Mouse (Mus musculus): ENCODE results near the gene Lhx2. TPM values are rescaled to one million over a fixed set of nuclear protein-coding genes. Genes with fewer than 3 reads are reported as not detected.

Gene Lhx2
- total RNA-seq, 2 experiments from 2014 or later = 76.7 to 79.0 TPM

DNA sequence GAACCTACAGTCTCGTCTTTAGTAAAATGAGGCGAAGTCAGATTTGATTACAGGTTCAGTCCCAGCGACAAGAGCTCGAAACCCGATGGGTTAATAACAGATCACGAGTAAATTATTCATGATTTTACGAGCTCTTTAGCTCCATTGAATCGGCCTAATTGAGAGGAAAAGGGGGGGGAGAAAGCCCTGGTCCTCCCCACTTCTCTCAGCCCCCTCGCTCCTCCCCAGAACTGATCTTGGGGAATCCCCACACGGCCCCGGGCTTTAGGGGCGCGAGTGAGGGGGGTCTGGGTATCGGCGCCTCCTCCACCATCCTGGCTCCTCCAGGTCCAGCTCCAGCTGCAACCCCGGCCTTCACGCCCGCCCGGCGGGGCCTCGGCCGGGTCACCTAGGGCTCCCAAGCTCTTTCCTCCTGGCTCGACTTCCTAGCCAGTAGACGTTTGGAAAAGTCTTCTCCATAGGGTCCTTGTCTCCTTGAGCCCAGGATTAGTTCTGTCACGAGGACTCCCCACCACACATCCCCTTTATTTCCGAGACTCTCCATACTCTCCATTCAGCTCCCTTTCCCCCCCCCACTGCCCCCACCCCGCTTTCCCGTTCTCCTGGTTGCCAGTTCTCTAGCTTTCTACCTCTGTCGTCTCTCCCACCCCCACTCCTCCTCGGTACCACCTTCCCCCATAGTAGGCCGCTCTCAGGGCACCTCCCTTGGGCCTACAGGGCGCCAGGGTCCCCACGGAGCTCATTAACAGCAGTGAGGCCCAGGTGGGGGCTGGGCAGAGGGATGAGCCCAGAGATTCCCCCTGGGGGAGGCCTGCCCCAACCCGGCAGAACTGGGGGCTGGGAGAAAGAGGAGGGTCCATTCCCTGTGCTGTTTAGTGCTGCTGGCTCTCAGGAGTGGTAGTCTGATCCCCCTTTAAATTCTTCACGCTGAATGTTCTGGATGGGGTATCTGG lies 18.5 kb downstream of the Lhx2 start:
- intact Hi-C loops (cut with DNase I) = no loop called here
- no peak for DNase-seq (ENCODE audit: low spot score in 2 of 2)

DNA sequence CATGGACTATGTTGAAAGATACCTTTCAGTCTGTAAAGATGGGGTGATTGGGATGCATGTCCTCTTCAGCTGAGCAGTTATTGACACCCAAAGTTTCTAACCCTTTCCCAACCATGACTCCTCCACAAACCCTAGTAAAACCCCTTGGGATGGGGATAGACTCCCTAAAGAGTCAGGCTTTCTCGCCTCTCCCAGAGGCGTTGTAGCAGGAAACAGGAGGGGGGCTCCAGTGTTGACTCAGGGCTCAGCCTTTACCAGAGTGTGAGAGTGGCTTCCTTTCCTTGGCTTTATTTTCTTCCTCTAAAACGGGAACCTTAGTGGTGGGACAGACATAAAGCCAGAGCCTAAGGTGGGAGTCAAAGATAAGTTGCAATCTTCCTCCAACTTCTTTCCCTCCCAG lies 19.5 kb downstream of the Lhx2 start:
- intact Hi-C loops (cut with DNase I) = no loop called here
- DNase-seq (ENCODE audit: low spot score in 2 of 2) = no peak

DNA sequence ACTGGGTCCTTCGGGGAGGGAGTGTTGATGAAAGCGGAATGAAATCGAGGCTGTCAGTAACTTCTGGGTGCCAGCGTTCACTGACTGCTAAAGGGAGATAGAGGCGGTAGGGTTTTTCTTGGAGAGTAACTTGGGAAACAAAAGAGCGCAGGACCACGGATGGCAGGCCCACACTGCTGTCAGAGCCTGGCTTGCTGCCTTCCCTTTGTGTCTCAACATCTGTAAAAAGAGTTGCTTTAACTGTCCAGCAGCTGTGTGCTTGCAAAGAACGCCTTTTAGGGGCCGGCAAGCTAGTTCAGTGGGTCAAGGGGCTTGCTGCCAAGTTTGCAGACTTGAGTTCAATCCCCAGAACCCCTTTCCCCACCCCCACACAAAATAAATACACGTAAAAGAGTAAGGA lies 20.1 kb downstream of the Lhx2 start:
- DNase-seq (ENCODE audit: low spot score in 2 of 2) = no peak
- intact Hi-C loops (cut with DNase I) = no loop called here

DNA sequence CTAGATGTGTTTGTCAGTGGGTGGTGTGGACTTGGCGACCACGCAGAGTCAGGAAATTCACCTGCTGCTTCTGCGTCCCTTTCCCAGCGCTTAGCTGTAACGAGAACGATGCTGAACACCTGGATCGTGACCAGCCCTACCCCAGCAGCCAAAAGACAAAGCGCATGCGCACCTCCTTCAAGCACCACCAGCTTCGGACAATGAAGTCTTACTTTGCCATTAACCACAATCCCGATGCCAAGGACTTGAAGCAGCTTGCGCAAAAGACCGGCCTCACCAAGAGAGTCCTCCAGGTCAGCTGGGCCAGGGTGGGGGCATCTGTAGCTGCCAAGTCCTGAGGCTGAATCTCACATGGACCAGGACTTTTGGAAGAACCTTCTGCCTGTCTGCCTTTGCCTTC lies 20.7 kb downstream of the Lhx2 start:
- DNase-seq (ENCODE audit: low spot score in 2 of 2) = no peak
- intact Hi-C loops (cut with DNase I) = no loop called here

DNA sequence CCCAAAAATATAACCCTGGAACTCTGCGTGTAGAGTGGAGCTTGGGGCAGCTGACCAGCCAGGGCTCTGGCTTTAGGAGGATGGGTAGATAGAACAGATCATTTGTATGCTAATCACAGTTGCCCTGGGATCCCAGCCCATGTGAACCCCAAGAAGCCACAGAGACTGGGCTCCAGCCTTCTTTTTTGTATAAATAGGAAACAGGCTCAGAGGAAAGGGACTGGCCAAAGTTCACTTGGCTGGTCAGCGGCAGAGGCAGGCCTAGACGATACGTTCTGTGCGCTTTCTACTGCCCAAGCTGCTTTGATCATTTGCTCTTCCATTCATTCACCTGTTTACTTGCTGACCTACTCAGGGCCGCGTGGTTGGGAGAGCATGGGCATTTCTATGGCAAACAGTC lies 27.1 kb downstream of the Lhx2 start:
- DNase-seq (ENCODE audit: low spot score in 2 of 2) = no peak
- intact Hi-C loops (cut with DNase I) = no loop called here

DNA sequence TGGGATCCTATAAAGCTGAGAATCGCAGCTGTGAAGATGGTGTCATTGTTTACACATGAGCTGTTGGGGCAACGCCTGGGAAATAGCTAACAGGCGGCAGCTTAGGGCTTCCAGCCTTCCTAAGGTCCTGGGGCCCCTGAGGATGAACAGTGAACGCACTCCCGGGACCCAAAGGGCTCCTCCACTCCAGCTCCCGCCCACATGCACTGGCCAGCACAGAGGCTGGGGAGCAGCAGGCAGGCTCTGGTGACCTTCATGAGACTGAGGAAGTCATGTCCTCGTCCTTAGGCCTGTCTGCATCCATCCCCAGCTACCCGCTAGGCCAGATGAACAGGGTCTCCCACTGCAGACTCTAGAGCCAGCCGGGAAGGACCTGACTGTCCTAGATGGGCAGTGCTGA lies 27.9 kb downstream of the Lhx2 start:
- DNase-seq (ENCODE audit: low spot score in 2 of 2) = no peak
- intact Hi-C loops (cut with DNase I) = no loop called here

DNA sequence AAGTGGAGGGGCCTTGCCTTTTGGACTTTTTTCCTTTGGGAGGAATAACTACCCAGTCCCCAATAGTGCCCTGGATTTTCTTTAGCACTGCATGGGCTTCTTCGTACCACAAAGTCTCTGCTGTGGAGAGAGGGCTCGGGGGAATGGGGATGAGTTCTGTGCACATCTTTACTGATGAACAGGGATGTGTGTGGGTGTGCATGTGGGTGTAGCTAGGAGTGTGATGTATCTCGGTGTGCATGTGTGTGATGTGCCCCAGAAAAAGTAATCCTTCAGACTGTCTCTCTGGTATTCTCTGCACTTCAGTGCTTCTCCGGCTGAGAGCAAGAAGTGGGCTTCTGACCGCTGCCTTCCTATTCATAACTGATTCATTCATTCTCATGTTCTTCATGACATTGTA lies 28.8 kb downstream of the Lhx2 start:
- intact Hi-C loops (cut with DNase I) = no loop called here
- DNase-seq (ENCODE audit: low spot score in 2 of 2) = peak in 1 of 2 experiments; percentile 31

DNA sequence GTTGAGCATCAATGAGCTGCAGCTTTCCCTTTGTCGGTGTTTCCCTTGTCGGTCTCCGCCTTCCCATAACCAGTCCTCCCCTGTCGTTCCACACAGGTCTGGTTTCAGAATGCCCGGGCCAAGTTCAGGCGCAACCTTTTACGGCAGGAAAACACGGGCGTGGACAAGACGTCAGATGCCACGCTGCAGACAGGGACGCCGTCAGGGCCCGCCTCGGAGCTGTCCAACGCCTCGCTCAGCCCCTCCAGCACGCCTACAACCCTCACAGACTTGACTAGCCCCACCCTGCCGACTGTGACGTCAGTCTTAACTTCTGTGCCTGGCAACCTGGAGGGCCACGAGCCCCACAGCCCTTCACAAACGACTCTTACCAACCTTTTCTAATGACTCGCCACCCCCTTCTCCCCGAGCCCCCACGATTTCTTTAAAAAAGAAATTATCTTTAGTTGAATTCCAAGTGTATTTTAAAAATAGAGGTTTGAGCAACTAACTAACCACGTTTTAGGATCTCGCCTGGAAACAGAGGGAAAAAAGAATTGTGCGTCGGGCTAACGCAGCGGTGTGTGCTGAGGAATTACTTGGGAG lies 29.8 kb downstream of the Lhx2 start:
- intact Hi-C loops (cut with DNase I) = no loop called here
- peak; percentile 54 to 64 for DNase-seq (ENCODE audit: low spot score in 2 of 2)

DNA sequence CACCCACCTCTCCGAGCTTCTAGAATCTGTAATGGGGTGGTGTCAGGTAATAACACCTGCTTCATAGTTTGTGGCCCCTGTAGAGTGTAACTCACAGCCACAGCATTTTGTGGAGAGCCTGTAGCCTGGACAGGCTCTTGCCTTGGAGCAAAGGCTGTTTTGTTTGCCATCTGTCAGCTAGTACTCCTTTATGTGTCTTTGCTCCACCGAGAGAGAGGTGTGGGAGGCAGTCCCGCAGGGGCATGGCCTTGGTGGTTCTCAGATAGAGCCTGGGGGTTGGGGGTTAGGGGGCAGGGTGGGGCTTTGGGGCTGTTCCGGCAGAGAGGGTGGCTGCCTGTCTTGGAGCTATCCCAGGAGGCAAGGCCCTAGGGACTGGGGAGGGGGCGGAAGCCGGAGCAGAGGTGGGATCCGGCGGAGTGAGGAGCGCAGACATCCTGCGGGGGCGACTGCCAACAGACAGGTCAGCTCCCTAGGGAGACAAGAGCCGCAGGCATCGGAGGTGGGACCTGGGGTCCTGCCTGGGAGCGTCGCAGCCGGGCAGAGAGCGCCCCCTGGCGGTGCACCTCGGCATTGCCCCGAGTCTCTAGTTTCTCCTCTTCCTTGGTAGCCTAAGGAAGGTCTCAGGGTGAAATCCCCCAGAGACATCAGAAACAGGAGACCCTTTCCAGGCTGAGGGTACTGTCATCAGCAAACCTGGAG lies 36.7 kb downstream of the Lhx2 start:
- intact Hi-C loops (cut with DNase I) = loop anchor here (2.0 to 5.0 kb wide), 2 partner anchors 451 to 558 kb away; no protein-coding TSS in a partner anchor
- peak in 1 of 2 experiments; percentile 48 for DNase-seq (ENCODE audit: low spot score in 2 of 2)

DNA sequence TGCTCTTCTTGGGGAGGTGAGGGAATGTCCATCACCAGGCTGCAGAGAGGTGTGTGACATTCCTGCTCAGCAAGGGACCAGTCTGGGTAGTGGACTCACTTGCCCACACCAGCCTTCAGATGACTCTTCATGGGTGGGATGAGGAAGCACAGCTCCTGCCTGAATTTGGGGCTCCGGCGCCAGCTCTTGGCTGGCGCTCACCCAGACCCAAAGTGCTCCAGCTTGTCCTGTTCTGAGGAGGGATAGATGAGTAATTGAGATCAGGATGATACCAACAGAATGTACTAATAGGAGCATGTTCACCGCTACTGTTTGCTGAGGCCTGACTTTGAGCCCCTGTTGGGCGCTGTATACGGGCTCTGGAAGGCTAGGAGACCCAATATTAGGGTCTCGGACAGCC lies 38.2 kb downstream of the Lhx2 start:
- intact Hi-C loops (cut with DNase I) = loop anchor here (2.0 to 5.0 kb wide), 2 partner anchors 452 to 560 kb away; no protein-coding TSS in a partner anchor

DNA sequence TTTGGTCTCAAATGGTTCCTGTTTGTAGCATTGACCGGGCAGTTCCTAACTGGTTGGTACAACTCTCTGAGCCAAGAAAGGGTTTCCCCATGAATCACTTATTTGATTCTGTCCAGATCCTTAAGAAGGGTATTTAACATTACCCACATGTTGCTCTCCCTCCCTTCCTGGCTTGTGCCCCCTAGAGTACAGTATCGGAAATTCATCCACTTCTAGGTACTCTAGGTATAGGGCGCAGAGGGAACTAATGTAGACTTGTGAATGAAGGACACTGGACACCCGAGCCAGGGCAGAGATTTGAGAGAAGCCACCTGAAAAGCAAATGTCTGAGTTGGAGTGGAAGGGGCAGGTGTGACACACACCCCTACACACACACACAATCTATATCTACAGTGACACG lies 39.3 kb downstream of the Lhx2 start:
- DNase-seq (ENCODE audit: low spot score in 2 of 2) = no peak
- intact Hi-C loops (cut with DNase I) = loop anchor here (5.0 kb wide), 1 partner anchor 561 kb away; no protein-coding TSS in a partner anchor

More for the DNA sequence above, 38.2 kb downstream of the Lhx2 start:
- no peak for DNase-seq (ENCODE audit: low spot score in 2 of 2)

DNA sequence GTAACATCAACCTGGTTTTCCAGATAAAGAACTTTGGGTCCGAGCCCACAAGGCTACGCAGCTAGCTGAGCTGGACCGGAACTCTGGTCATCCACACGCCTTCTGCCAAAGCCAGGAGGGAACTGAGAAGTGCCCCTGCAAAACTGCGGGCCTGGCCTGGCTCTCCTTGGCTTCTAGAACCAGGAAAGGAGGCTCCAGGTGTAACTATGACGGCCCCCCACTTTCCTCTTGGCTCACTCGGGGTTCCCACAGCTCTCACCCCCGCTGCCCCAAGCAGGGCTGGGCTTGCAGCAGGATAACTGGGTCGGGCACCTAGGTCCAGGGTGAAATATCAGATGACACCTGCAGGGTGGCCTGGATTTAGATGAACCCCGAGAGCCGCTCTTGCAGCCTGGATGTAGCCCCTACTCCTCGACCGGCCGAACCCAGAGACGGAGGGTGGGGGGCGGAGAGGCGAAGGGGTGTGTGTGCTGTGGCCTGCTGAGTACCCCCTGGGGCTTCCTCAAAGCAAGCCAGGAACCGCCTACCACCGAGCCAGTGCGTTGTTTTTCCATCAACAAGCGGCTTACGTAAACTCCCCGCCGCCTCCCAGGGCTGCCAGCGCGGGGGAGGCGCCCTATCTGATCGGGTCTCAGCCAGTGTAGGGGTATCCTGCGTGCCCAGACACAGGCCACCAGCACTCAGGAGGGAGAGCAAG lies 39.9 kb downstream of the Lhx2 start:
- intact Hi-C loops (cut with DNase I) = loop anchor here (5.0 kb wide), 1 partner anchor 562 kb away; no protein-coding TSS in a partner anchor
- peak in 1 of 2 experiments; percentile 37 for DNase-seq (ENCODE audit: low spot score in 2 of 2)

DNA sequence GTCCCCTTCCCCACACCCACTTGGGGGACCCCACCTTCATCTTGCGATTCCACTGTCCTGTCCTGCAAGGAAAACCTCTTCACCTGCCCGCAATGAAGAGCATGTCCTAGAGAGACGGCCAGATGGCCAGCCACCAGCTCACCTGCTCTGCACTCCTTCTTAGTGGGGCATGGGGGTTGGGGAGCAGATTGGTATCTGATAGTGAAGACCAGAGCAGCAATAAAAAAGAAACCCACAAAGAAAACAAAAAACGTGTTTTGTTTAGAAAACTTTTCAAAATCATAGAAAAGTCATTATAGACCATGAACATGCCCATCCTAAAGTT lies 40.4 kb downstream of the Lhx2 start:
- no peak for DNase-seq (ENCODE audit: low spot score in 2 of 2)
- intact Hi-C loops (cut with DNase I) = loop anchor here (5.0 kb wide), 1 partner anchor 562 kb away; no protein-coding TSS in a partner anchor

DNA sequence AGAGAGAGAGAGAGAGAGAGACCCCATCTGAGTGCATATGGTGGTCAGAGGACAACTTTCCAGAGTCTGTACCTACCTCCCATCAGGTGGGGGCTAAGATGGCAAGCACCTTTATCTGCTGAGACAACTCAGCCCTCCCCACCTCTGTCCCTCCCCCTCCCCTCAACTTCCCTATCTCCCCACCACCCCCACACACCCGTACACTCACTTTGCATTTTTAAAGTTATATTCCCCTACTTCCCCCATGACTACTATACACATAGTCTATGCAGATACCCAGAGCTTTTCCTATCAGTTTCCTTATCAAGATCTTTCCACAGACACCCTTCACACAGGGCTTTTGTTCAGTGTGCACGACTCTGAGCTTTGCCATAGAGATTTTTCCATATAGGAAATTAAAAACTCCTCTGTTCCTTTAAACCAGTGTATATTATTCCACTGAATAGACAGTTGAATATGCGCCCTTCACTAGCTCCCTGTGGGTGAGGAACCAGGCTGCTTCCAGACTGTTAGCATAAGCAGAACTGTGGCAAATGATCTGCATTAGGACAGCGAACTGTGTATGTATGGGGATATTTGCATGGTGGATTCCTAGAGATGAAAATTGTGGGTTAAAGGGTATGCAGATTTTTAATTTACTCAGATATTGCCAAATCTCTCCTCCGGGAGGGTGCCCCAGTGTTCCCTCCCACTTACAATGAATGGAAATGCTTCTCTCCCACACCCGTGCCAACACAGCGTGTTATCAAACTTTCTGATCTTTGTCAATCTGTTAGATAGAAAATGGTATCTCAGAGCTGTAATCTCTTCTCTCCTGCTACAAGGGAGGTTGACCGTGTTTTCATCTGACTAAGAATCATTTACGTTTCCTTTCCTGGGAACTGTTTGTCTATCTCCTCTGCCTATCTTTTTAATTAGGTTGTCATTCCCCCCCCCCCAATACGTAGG lies 41.3 kb downstream of the Lhx2 start:
- no peak for DNase-seq (ENCODE audit: low spot score in 2 of 2)
- intact Hi-C loops (cut with DNase I) = no loop called here

DNA sequence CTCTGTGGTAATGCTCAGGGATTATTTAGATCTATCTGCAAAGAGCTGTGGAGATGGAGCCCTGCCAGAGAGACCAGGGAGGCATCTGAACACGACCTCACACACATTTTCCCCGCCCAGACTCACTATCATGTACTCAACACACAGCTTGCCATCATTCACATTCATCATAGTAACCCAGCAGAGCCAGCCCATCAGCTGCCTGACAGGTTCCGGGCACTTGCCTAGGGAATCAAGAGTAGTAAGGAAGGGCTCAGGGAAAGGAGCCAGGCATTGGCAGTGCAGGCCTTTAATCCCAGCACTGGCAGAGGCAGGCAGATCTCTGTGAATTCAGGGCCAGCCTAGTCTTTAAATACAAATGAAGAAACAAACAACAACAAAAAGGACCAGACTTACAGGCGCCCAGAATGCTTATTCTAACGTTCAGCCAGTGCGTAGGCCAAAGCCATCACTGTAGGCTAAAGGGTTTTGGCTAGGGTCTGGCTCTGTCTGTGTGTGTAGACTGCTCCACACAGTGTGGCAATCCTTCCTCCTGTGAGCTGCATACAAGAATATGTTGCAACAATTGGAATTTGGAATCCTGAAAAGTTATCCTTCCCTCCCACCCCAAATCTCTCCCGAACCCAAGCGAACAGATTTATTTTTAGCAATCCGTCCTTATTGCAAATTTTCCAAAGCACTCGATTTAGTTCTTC lies 48.6 kb downstream of the Lhx2 start:
- intact Hi-C loops (cut with DNase I) = no loop called here
- no peak for DNase-seq (ENCODE audit: low spot score in 2 of 2)

DNA sequence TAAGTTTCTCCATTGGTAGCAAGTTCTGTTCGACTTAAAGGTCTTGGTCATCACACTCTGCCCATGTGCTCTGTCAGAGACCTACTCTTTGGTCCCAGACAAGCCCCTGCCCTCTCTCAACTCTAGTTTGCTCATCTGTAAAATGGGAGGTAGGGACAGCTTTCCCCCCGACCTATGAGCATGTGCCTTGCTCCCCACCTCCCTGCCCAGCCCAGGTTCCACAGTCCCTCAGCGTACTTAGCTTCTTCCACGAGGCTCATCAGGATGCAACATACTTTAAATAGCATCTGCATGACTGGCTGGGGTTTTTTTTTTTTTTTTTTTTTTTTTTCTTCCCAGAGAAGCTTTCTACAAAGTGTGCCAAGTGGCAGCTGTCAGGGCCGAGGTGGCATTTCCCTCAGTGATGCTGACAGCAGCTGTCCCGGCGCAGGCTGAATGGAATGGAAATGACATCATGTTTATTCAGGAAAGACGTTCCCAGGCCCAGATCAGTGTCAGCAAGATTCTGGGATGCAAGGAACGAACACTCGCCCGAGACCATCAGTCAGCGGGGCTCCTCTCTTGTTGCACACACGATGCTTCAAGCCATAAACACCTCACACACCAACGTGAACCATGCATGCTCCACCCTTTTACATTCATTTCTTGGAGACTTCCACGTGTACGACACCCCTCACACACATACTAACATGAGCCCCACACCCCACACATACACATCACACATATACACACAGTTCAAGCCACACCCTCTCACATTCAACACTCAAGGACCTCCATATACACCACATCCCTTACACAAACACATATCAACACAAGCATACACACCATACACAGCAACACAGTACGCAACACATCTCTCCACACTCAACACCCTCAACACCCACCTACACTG lies 56.1 kb downstream of the Lhx2 start:
- DNase-seq (ENCODE audit: low spot score in 2 of 2) = peak; percentile 37 to 47
- intact Hi-C loops (cut with DNase I) = no loop called here

DNA sequence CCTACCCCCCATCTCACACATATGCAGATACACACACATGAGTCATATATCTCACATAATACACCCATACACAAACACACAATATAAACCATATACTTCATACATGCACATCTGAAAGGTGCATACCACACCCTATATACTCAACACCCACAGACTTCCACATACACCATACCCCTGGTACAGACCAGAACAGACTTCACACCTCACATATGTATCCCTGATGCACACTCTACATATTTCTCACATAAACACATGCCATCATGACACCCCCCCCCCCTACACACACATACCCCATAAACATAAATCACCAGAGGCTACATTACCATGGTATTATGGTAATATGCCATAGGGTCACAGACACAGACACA lies 56.8 kb downstream of the Lhx2 start:
- no peak for DNase-seq (ENCODE audit: low spot score in 2 of 2)
- intact Hi-C loops (cut with DNase I) = no loop called here

Measured in left cerebral cortex, postnatal 36 days (tissue).